Mouse (Mus musculus): ENCODE results near the gene Dtx2.

- TF ChIP-seq POLR2A (IDR thresholded peaks at IDR 0.05; ENCODE audit: borderline replicate concordance, control insufficient read depth, low read depth, low read length) (no peak), CTCF (IDR thresholded peaks at IDR 0.05; ENCODE audit: control insufficient read depth, insufficient read depth, low read length) (no peak)
These were observed 83.5 kb downstream of the Dtx2 start for GRCm38 (mm10) chr5:136078136-136078535.
